Mouse (Mus musculus): ENCODE measurements around the gene H2afy.

Gene H2afy

GRCm38 (mm10) chr13:56112496-56112895 is 23.7 kb downstream of the H2afy start:
- DNase-seq (ENCODE audit: low read depth, low spot score), result no peak

- DNase-seq (ENCODE audit: low read depth, low spot score), result no peak
Measured at GRCm38 (mm10) chr13:56111601-56112000, 24.6 kb downstream of the H2afy start.

GRCm38 (mm10) chr13:56110694-56111531 is 25.2 kb downstream of the H2afy start:
- no peak for DNase-seq (ENCODE audit: low read depth, low spot score)

- no peak for DNase-seq (ENCODE audit: low read depth, low spot score)
Measured at GRCm38 (mm10) chr13:56109703-56110102, 26.5 kb downstream of the H2afy start.

GRCm38 (mm10) chr13:56108849-56109519 is 27.2 kb downstream of the H2afy start:
- DNase-seq (ENCODE audit: low read depth, low spot score), result no peak

- DNase-seq (ENCODE audit: low read depth, low spot score), result no peak
Measured at GRCm38 (mm10) chr13:56104971-56105391, 31.2 kb downstream of the H2afy start.

- no peak for DNase-seq (ENCODE audit: low read depth, low spot score)
Measured at GRCm38 (mm10) chr13:56103796-56104746, 32.1 kb downstream of the H2afy start.

GRCm38 (mm10) chr13:56102160-56102559 is 34.0 kb downstream of the H2afy start:
- no peak for DNase-seq (ENCODE audit: low read depth, low spot score)

GRCm38 (mm10) chr13:56095601-56096195 is 40.5 kb downstream of the H2afy start:
- DNase-seq (ENCODE audit: low read depth, low spot score), result no peak

GRCm38 (mm10) chr13:56094544-56094943 is 41.6 kb downstream of the H2afy start:
- no peak for DNase-seq (ENCODE audit: low read depth, low spot score)

- no peak for DNase-seq (ENCODE audit: low read depth, low spot score)
Measured at GRCm38 (mm10) chr13:56093680-56094079, 42.5 kb downstream of the H2afy start.

- no peak for DNase-seq (ENCODE audit: low read depth, low spot score)
Measured at GRCm38 (mm10) chr13:56092606-56093005, 43.6 kb downstream of the H2afy start.

- no peak for DNase-seq (ENCODE audit: low read depth, low spot score)
Measured at GRCm38 (mm10) chr13:56090597-56090996, 45.6 kb downstream of the H2afy start.

- no peak for DNase-seq (ENCODE audit: low read depth, low spot score)
Measured at GRCm38 (mm10) chr13:56088602-56089001, 47.6 kb downstream of the H2afy start.

GRCm38 (mm10) chr13:56087936-56088335 is 48.2 kb downstream of the H2afy start:
- DNase-seq (ENCODE audit: low read depth, low spot score), result no peak

- DNase-seq (ENCODE audit: low read depth, low spot score), result no peak
Measured at GRCm38 (mm10) chr13:56084146-56084905, 51.8 kb downstream of the H2afy start.

GRCm38 (mm10) chr13:56081656-56082055 is 54.5 kb downstream of the H2afy start:
- DNase-seq (ENCODE audit: low read depth, low spot score), result no peak

GRCm38 (mm10) chr13:56079616-56080015 is 56.5 kb downstream of the H2afy start:
- no peak for DNase-seq (ENCODE audit: low read depth, low spot score)

GRCm38 (mm10) chr13:56078724-56079262 is 57.4 kb downstream of the H2afy start:
- DNase-seq (ENCODE audit: low read depth, low spot score), result no peak

- no peak for DNase-seq (ENCODE audit: low read depth, low spot score)
Measured at GRCm38 (mm10) chr13:56075930-56076329, 60.2 kb downstream of the H2afy start.
